Mouse (Mus musculus): ENCODE results near the gene Flii. TPM values are rescaled to one million over a fixed set of nuclear protein-coding genes. Genes with fewer than 3 reads are reported as not detected.

Gene Flii
- total RNA-seq, 2 experiments from 2014 or later = 87.8 to 90.9 TPM

DNA sequence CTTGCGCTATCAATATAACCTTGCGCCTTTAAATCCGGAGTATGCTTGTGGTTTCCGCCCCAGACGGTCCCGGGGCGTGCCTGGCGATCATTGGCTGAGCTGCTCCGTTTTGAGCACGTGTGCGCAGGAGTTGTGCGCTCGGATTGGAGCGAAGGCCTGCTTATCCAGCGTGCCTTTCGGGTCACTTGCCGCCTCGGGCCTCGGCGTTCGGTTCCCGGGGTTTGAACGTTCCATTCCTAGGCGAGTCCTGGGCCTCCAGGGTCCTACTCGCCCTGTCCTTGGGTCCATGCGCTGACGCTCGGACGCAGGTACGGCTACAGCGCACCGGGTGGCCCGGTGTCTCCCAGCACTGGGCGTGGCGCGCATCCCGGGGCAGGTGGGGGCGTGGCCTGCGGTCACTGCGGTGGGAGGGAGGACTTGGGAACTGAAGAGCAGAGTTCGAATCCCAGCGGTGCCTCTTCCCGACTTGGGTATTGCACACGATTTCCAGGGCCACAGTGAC, 1.2 kb upstream of the Flii start, which contains the start of gene Mief2:
Mief2 (plus strand) TSS at position 139 of the 502 bp plus-strand sequence.
- intact Hi-C loops (cut with DNase I; ENCODE audit: low total_unique reads) = no loop called here
- DNase-seq = peak; percentile 96

DNA sequence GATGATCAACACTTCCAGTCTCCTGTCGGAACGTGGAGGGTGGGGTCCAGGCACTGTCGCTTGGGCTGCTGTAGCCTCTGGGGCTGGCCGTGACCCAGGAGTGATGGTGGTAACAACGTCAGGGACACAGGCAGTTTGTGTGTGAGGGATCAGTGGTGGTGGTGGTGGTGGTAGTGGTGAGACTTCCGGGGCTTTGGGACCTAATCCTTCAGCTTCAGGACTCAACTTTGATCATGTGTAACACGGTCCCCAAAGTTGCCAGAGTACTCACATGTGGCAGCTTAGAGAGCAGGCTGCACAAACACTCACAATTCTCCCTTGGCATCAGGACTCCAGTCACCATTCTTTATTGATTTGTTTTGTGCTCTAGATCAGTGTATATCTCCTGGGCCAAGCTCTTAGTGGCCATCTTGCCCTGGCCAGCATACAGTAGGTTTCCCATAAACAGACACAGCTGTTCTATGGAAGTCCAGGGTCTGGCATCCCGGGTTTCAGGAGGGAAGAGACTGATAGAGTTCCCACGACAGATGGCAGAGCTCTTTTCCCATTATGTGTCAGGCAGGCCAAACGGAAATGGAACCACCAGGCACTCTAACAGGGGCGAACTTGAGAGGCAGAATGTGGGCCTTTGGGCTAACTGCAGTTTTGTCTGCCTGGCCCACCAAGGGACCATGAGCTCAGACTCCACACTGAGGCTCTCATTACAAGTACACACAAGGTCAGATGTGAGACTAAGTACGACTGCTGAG, 503 bp upstream of the Flii start:
- intact Hi-C loops (cut with DNase I; ENCODE audit: low total_unique reads) = no loop called here
- peak; percentile 9 for DNase-seq

DNA sequence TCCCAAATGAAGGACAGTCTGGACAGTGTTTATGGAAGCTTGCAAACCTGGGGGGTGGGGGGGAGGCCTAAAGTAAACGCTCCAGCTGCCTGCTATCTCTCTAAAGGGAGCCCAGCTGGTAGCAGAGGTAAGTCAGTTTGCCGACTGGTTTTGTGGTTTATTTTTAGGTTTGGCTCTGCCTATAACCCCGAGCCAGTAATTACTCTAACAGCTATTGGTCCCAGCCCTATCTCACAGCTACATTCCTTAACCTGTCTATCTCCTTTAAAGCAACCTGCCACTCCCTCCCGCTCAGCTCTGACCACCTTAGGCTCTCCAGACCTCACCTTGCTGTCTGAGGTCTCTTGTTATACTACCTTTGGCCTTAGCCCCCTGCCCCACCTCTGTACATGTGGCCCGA, 7.8 kb downstream of the Flii start:
- DNase-seq = no peak
- intact Hi-C loops (cut with DNase I; ENCODE audit: low total_unique reads) = no loop called here

DNA sequence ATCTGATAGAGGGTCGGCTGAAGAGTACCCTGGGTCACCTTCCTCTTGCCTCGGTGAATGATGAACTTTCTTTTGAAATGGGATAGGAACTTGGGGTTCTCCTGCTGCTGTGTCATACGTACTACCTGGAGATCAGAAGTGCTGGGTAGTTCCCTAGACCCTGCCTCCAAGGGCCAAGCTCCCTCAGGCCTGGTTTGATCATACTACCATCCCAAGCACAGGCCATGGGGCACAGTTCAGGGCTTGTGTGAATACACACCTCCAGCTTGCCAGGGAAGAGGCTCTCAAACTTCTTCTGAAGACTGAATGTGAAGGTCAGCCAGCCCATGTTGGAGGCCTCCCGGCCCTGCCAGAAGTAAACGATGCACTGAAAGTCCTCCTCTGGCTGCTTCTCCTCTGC, 11.2 kb downstream of the Flii start:
- DNase-seq = no peak
- intact Hi-C loops (cut with DNase I; ENCODE audit: low total_unique reads) = no loop called here

DNA sequence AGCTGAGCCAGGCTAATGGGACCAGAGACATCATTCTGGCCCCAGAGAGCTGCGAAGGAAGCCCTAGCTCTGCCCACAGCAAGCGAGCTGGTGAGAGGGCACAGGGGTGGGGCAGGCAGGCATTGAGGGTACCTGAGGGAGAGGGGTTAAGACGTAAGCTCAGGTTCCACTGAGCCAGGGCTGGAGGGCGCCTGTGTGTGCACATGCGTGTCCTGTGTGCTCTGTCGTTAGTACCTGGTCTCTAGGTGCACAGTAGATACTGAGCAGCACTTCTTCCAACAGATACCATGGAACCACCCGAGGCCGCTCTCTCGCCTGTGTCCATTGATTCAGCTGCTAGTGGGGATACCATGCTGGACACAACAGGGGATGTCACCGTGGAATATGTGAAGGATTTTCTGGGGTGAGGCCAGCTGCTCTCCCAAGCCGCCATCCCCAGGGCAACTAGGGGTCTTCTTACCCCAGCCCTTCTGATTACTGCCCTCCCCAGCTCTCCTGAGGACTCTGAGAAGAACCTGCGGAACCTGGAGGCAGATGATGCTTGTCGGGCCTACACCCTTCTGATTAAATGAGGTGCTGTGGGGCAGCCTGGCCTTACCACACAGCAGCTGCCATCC, 14.3 kb downstream of the Flii start:
- intact Hi-C loops (cut with DNase I; ENCODE audit: low total_unique reads) = no loop called here
- DNase-seq = no peak

DNA sequence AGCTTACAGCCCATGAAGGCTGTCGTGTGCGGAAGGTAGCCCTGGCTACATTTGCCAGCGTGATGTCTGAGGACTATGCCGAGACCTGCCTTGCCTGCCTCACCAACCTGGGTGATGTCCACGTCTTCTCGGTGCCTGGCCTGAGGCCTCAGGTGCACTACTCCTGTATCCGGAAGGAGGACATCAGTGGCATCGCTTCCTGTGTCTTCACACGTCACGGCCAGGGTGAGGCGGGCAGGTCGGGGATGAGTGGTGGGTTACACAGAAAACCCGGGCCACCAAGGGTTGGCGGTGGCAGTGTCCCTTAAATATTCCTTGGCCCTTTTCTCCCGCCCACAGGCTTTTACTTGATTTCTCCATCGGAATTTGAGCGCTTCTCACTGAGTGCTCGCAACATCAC, 15.0 kb downstream of the Flii start:
- intact Hi-C loops (cut with DNase I; ENCODE audit: low total_unique reads) = no loop called here
- DNase-seq = no peak

DNA sequence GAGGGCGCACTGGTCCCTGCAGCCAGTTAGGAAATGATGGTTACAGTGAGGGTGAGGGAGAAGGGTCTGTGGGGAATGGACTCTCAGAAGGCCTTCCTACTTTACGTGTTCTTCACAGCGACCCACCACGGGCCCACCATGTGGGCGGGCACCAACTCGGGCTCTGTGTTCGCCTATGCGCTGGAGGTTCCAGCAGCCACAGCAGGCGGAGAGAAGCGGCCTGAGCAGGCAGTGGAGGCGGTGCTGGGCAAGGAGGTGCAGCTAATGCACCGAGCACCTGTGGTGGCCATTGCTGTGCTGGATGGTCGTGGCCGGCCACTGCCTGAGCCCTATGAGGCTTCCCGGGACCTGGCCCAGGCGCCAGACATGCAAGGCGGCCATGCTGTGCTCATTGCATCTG, 15.8 kb downstream of the Flii start:
- DNase-seq = peak; percentile 3
- intact Hi-C loops (cut with DNase I; ENCODE audit: low total_unique reads) = no loop called here

DNA sequence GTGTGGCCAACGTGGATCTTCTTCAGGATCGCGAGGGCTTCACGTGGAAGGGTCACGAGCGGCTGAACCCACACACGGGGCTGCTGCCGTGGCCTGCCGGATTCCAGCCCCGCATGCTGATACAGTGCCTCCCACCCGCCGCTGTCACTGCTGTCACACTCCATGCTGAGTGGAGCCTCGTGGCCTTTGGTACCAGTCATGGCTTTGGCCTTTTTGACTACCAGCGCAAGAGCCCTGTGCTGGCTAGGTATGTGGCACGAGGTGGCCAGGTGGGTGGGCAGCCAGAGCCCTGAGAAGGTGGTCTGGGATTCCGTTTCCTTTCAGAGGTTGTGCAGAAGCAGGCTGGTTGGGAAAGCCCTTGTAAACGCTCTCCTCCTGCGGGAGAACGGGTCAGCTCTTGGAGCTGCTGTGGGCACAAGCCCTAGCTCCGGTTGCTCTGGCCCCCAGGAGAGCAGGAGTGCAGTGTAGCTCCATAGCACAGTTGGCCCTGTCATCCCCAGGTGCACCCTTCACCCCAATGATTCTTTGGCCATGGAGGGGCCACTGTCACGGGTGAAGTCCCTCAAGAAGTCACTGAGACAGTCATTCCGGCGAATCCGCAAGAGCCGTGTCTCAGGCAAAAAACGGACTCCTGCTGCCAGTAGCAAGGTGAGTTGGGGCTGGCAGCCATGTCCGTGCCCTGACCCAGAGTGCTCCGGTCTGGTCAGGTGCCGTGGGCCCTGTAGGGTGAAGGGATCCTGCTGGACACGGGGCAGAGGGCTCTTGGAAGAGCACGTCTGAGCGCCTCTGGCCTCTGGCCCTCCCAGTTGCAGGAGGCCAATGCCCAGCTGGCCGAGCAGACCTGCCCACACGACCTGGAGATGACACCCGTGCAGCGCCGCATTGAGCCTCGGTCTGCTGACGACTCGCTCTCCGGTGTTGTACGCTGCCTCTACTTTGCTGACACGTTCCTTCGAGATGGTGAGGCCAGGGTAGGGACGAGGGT, 17.3 kb downstream of the Flii start:
- intact Hi-C loops (cut with DNase I; ENCODE audit: low total_unique reads) = no loop called here
- DNase-seq = peak; percentile 9

DNA sequence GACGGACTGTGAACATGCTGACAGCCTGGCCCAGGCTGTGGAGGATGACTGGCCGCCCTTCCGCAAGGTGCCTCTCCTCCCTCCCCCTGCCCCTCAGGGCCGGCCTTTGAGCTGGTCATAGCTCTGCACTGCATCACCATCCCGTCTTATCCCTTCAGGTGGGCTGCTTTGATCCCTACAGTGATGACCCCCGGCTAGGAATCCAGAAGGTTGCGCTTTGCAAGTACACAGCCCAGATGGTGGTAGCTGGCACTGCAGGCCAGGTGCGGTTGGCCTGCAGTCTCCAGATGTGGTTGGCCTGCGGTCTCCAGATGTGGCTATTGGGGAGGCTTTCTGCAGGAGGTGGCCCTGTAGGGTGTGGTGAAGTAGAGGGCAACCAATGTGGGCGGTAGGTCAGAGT, 18.4 kb downstream of the Flii start:
- intact Hi-C loops (cut with DNase I; ENCODE audit: low total_unique reads) = no loop called here

DNA sequence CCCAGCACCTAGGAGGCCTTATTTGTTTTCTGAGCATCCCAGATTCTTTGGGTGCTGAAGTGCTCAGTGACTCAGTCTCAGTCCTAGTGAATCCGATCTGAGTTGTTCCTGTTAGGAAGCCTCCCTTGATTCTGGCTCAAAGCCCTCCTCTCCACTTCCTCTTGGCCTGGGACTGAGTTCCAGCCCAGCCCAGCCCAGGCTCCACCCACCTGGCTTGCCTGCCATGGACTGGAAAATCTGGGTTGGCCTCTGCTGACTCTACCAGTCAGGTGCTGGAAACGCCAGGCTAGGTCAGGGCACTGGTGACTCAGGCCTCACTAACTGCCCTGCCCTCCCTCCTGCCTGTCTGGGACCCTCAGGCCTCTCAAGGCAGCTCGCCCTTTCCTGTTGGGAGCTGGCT, 19.4 kb downstream of the Flii start:
- DNase-seq = peak; percentile 94
- intact Hi-C loops (cut with DNase I; ENCODE audit: low total_unique reads) = no loop called here

More for the DNA sequence above, 18.4 kb downstream of the Flii start:
- peak; percentile 5 for DNase-seq

DNA sequence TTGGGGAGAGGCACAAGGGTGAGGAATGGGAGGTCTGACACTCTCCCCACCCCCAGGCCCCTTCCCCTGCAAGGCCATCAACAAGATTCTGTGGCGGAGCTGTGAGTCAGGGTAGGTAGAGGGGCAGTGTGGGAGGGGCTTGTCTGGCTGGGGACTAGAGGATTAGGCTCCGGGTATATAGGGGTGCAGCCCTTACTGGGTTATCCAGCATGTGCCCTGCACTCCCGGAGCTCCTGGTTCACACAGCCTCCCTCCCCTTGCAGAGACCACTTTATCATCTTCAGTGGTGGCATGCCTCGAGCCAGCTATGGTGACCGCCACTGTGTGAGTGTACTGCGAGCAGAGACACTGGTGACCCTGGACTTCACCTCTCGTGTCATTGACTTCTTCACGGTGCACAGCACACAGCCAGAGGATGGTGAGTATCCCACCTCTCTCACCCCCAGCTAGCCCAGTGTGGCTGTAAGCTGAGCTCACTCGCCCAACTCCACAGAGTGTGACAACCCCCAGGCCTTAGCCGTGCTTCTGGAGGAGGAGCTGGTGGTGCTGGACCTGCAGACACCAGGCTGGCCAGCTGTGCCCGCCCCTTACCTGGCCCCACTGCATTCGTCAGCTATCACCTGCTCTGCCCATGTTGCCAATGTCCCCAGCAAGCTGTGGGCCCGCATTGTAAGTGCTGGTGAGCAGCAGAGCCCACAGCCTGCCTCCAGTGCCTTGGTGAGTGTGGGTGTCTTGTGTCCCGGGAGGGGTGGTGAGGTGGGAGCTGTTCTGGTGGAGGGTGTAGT, 20.2 kb downstream of the Flii start:
- DNase-seq = peak; percentile 13
- intact Hi-C loops (cut with DNase I; ENCODE audit: low total_unique reads) = no loop called here

DNA sequence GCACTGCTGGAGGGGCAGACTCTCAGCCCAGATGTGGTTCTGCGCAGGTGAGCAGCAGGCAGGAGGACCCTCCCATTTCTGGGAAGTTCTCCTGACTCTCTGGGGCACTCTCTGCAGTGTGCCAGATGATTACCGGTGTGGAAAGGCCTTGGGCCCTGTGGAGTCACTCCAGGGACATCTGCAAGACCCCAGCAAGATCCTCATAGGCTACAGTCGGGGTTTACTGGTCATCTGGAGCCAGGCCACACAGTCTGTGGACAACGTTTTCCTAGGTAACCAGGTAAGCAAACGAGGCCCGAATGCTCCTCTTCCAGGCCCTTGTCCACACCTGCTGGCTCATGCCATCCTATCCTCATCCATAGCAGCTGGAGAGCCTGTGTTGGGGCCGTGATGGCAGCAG, 21.0 kb downstream of the Flii start:
- peak; percentile 1 for DNase-seq
- intact Hi-C loops (cut with DNase I; ENCODE audit: low total_unique reads) = no loop called here

DNA sequence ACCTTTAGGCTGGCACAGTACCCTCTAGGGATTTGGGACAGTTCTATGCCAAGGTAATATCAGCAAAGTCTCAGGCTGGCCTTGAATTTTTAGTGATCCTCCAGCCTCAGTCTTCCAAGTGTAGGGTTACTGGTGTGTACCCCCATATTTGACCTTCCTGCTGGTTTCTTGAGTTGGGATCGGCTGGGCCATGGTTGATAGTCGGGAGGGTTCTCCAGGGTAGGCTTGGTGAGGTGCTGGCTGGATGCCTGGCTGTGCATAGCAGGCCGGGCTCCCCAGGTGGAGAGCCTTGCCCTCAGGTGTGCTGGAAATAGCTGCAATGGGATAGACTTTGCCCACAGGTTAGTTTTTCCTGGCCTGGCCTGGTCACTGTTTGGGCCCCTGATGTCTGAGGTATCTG, 21.8 kb downstream of the Flii start:
- DNase-seq = peak; percentile 3
- intact Hi-C loops (cut with DNase I; ENCODE audit: low total_unique reads) = no loop called here

DNA sequence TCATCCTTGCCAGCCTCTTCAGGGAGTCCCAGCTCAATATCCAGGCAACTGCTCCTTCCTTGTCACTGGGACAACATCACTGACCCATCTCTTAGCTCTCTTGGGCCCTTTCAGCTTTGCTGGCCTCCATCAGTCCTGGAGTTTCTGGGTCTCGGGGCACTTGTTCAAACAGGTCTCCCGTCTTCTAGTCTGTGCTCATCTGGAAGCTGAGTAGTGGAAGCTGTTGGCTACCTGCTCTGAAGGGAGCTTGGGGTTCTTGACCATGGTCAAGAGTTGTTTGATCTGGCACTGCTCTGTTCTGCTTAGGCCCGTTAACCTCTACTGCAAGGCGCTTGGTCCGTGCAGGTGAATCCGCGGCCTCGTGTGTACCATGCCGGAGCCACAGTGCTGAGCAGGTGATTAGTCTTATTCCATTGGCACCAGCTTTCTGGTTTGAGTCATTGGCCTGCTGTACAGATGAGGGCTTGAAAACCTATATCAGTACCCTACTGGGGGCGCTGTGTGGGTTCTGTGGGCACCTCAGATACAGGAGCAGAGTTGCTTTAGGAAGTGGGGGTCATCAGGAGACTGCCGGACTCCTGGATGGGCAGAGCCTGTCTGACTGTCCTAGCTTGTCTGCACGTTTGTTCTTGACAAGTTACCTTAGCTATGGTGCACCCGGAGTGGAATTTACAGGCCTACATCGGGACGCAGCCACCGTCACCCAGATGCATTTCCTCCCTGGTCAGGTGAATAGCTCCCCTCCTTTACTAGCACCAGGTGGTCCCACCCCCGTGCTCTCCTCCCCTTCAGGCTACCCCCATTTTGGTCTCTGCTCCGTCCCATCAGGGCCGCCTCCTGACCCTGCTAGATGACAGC, 22.8 kb downstream of the Flii start:
- DNase-seq = peak; percentile 4
- intact Hi-C loops (cut with DNase I; ENCODE audit: low total_unique reads) = no loop called here

DNA sequence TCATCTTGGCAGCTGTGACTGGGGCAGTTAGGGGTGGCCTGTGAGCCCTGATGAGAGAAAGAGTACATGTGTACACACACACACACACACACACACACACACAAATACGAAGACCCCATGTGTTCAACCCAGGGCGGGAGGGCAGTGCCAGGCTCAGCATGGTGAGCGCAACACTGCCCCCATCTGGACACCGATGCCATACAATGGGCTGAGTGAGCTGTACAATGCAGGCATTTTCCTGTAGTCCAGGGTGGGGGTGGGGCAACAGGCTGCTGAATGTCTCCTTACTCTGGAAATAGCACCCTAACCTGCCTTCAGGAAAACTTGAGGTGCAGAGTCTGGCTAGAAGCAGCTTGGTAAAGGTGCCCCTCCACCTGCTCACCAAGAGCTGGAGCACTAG, 23.9 kb downstream of the Flii start:
- intact Hi-C loops (cut with DNase I; ENCODE audit: low total_unique reads) = no loop called here
- peak; percentile 55 for DNase-seq

DNA sequence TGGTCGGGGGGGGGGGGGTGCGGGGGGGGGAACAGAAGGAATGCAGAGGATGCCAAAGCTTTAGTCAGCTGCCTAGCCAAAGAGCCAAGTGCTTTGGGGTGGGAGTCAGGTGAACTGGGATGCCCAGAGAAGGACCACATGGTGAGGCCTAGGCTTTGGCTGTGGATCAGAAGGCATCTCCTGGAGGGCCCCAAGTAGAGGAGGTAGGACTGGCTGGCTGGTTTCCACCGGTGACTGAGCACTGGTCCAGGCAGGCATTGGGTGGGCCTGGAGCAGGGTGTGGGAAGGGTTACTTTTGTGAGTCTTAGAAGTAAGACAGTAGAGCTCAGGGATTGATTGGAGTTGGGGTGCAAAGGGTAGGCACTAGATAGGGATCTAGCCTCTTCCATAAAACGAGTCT, 25.5 kb downstream of the Flii start:
- DNase-seq = no peak
- intact Hi-C loops (cut with DNase I; ENCODE audit: low total_unique reads) = no loop called here

DNA sequence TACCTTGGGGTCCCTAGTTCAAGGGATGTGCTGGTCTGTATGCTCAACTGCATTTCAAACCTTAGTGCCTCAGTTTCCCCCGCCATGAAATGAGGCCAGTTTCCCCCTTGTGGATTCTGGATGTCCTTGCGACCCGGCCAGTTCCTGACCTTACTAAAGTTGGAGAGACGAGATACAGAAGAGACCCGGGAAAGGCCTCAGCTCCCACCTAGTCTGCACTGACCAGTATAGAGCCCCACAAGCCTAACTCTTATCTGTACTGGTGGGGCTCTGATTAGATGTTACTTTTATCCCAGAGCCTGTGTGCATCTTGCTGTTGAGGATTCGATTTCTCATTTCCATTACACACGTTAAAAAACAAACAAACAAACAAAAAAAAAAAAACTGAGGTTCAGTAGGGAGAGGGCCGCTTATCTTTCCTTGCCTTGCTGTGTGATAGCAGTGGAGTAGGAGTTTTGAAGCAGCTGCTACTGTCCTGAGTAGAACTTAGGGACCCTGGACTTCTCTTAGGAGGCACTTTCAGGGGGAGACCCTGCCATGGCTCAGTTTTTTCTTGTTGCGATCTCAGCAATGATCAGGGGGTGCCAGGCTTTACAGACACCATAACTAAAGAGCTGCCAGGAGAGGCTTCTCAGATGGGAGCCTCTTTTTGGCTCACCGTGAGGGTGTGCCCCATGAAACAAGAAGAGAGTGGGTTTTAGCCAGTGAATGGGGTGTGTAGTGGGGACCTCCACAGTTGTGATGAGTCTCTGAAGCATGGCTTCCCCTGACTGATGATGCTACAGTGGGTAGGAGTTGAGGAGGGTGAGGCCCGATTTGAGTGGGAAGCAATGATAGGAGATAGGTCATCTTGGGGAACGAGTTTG, 26.5 kb downstream of the Flii start:
- intact Hi-C loops (cut with DNase I; ENCODE audit: low total_unique reads) = no loop called here
- no peak for DNase-seq

Data from gastrocnemius, postnatal 14 days (tissue).